ENCODE assay signal across 7 mouse cellular contexts in the genomic region with DNA sequence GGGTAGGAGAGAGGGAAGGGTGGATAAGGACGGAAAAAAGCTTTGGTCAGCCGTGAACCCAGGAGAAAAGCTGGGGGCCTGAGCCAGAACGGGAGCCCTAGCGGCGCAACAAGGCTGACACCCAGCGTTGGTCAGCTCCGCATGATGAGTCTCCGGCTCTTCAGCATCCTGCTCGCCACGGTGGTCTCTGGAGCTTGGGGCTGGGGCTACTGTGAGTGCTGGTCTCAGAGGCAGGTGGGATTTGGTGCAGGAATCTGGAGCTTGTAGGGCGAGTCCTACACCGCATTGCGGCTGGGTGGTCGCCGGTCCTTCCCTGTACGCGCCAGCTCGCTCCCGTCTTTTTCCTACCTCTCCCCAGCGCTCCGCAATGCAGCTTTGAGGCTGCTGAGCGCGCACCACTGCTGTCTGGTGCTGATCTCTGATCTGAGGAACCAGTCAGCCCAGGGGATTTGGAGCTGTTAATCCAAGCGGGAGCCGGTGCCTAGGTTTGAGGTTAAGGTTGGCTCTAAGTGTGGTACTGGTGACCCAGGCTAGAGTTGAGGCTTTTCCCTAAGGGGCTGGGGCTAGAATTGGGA. TPM values are rescaled to one million over a fixed set of nuclear protein-coding genes. Genes with fewer than 3 reads are reported as not detected.
DNase-seq lines count a peak whose midpoint lies in the region; ATAC-seq and TF ChIP-seq lines count a peak whose summit lies in the region.

No protein-coding gene starts in this region.

- H3K9me3 ChIP-seq in heart, postnatal 0 days (replicated peaks; ENCODE audit: control insufficient read depth, low read length): no peaks in the 10 kb centered on the region
- H3K9me3 ChIP-seq in limb, embryonic 12.5 days: no peaks in the 10 kb centered on the region

- H3K4me1 ChIP-seq in heart, postnatal 0 days (ENCODE audit: control insufficient read depth, insufficient read depth): peaks cover 26% of the 10 kb centered on the region
- peaks cover 46% of the 10 kb centered on the region for H3K4me1 ChIP-seq in limb, embryonic 12.5 days (replicated peaks)

- peak overlapping the region; percentile 28 for H3K4me3 ChIP-seq in heart, postnatal 0 days (ENCODE audit: low read depth, low read length)
- H3K4me3 ChIP-seq in limb, embryonic 12.5 days (replicated peaks): peak overlapping the region; percentile 34

- no peak overlapping the region for H3K27ac ChIP-seq in heart, postnatal 0 days (ENCODE audit: low read depth)
- no peak overlapping the region for H3K27ac ChIP-seq in limb, embryonic 12.5 days

- no peak for ATAC-seq in heart, postnatal 0 days (ENCODE audit: insufficient read depth, low read depth)
- ATAC-seq in limb, embryonic 12.5 days (ENCODE audit: insufficient number of reproducible peaks, insufficient read depth, low FRiP score, low TSS enrichment, low read depth): no peak
- ATAC-seq in megakaryocyte progenitor cell, adult 5-6 weeks (replicated peaks; ENCODE audit: poor library complexity): no peak

- H3K9ac ChIP-seq in heart, postnatal 0 days (replicated peaks; ENCODE audit: low read depth, low read length): no peak overlapping the region
- H3K9ac ChIP-seq in limb, embryonic 12.5 days (replicated peaks): no peak overlapping the region

- no peak for TF ChIP-seq EP300 in heart, postnatal 0 days (IDR thresholded peaks at IDR 0.05; ENCODE audit: low read depth)

- DNase-seq in right cerebral cortex, postnatal 4 days: peak; percentile 45
- no peak for DNase-seq in right cerebral cortex, adult 18-20 months
- DNase-seq in cerebellum, postnatal 25 days: peak; percentile 84 to 86
- no peak for DNase-seq in heart, postnatal 0 days (ENCODE audit: low spot score)
- DNase-seq in neural tube, embryonic 10.5 days (ENCODE audit: extremely low spot score, low spot score): peak; percentile 58

- H3K27me3 ChIP-seq in heart, postnatal 0 days (ENCODE audit: control insufficient read depth, insufficient read depth, low read length): peaks cover 9% of the 10 kb centered on the region
- H3K27me3 ChIP-seq in limb, embryonic 12.5 days: peaks cover 79% of the 10 kb centered on the region

- WGBS in heart, postnatal 0 days: 1% methylated on average over 25 of the region's 25 CpGs
- WGBS in limb, embryonic 12.5 days: under 1% methylated on average over 25 of the region's 25 CpGs

- no peaks in the 10 kb centered on the region for H3K36me3 ChIP-seq in heart, postnatal 0 days (replicated peaks; ENCODE audit: control insufficient read depth, insufficient read depth, low read length)
- no peaks in the 10 kb centered on the region for H3K36me3 ChIP-seq in limb, embryonic 12.5 days

- peak overlapping the region; percentile 61 for H3K4me2 ChIP-seq in heart, postnatal 0 days (ENCODE audit: low read depth, low read length)
- peak overlapping the region; percentile 54 for H3K4me2 ChIP-seq in limb, embryonic 12.5 days

- peak; percentile 28 for TF ChIP-seq CTCF in heart, postnatal 0 days (IDR thresholded peaks at IDR 0.05; ENCODE audit: low read depth)

RNA-seq across cellular contexts. Expression of a gene that starts 1.0 kb away (rescaled TPM):
- 0.19 TPM in 1 of 2 replicates, not detected in the other for total RNA-seq in heart, postnatal 0 days (2014; rRNA removed; ENCODE audit: low replicate concordance)
- 0.31 and 0.52 TPM in 2 replicates for polyA plus RNA-seq in heart, postnatal 0 days (2015; fragmentation: Nextera tagmentation; extraction: Ambion mirVana)
- 0.24 TPM in 1 of 2 replicates, not detected in the other for polyA plus RNA-seq in limb, embryonic 12.5 days (2016; fragmentation: Nextera tagmentation; extraction: Ambion mirVana)
- total RNA-seq in megakaryocyte progenitor cell, adult 5-6 weeks (2015): not detected in 2 replicates
- 0.41 TPM in 1 of 2 replicates, not detected in the other for total RNA-seq in megakaryocyte progenitor cell, adult 5-6 weeks (2017)

RNA-seq across cellular contexts. Expression of a gene that starts 5.1 kb away (rescaled TPM):
- total RNA-seq in heart, postnatal 0 days (2014; rRNA removed; ENCODE audit: low replicate concordance): 22.0 and 23.2 TPM in 2 replicates
- 9.5 and 10.6 TPM in 2 replicates for polyA plus RNA-seq in heart, postnatal 0 days (2015; fragmentation: Nextera tagmentation; extraction: Ambion mirVana)
- polyA plus RNA-seq in limb, embryonic 12.5 days (2016; fragmentation: Nextera tagmentation; extraction: Ambion mirVana): 5.3 and 7.0 TPM in 2 replicates
- 0.66 TPM in 1 of 2 replicates, not detected in the other for total RNA-seq in megakaryocyte progenitor cell, adult 5-6 weeks (2015)
- 0.14 and 1.0 TPM in 2 replicates for total RNA-seq in megakaryocyte progenitor cell, adult 5-6 weeks (2017)

RNA-seq across cellular contexts. Expression of a gene that starts 5.9 kb away (rescaled TPM):
- 0.54 and 1.4 TPM in 2 replicates for total RNA-seq in heart, postnatal 0 days (2014; rRNA removed; ENCODE audit: low replicate concordance)
- polyA plus RNA-seq in heart, postnatal 0 days (2015; fragmentation: Nextera tagmentation; extraction: Ambion mirVana): 0.20 and 0.21 TPM in 2 replicates
- polyA plus RNA-seq in limb, embryonic 12.5 days (2016; fragmentation: Nextera tagmentation; extraction: Ambion mirVana): 0.24 and 0.27 TPM in 2 replicates
- total RNA-seq in megakaryocyte progenitor cell, adult 5-6 weeks (2015): 0.51 and 0.77 TPM in 2 replicates
- total RNA-seq in megakaryocyte progenitor cell, adult 5-6 weeks (2017): 0.34 and 0.87 TPM in 2 replicates

RNA-seq across cellular contexts. Expression of a gene that starts 20.5 kb away (rescaled TPM):
- 0.08 TPM in 1 of 2 replicates, not detected in the other for total RNA-seq in heart, postnatal 0 days (2014; rRNA removed; ENCODE audit: low replicate concordance)
- polyA plus RNA-seq in heart, postnatal 0 days (2015; fragmentation: Nextera tagmentation; extraction: Ambion mirVana): 1.8 and 2.1 TPM in 2 replicates
- 6.3 and 6.4 TPM in 2 replicates for polyA plus RNA-seq in limb, embryonic 12.5 days (2016; fragmentation: Nextera tagmentation; extraction: Ambion mirVana)
- not detected in 2 replicates for total RNA-seq in megakaryocyte progenitor cell, adult 5-6 weeks (2015)
- not detected in 2 replicates for total RNA-seq in megakaryocyte progenitor cell, adult 5-6 weeks (2017)

RNA-seq across cellular contexts. Expression of a gene that starts 50.1 kb away (rescaled TPM):
- 12.0 and 16.4 TPM in 2 replicates for total RNA-seq in heart, postnatal 0 days (2014; rRNA removed; ENCODE audit: low replicate concordance)
- polyA plus RNA-seq in heart, postnatal 0 days (2015; fragmentation: Nextera tagmentation; extraction: Ambion mirVana): 12.1 and 13.1 TPM in 2 replicates
- polyA plus RNA-seq in limb, embryonic 12.5 days (2016; fragmentation: Nextera tagmentation; extraction: Ambion mirVana): 14.2 and 16.4 TPM in 2 replicates
- 13.8 and 15.8 TPM in 2 replicates for total RNA-seq in megakaryocyte progenitor cell, adult 5-6 weeks (2015)
- 13.2 and 15.8 TPM in 2 replicates for total RNA-seq in megakaryocyte progenitor cell, adult 5-6 weeks (2017)

Comparison
In these comparisons a context has a peak if more than half of its experiments do, and no peak if none do; other contexts are left out.
1. DNase-seq: peak in right cerebral cortex, postnatal 4 days (single experiment), cerebellum, postnatal 25 days (2 of 2) and neural tube, embryonic 10.5 days (single experiment); none in right cerebral cortex, adult 18-20 months (single experiment) and heart, postnatal 0 days (single experiment).
2. RNA of a gene that starts 5.1 kb away (total RNA-seq): 22.0 to 23.2 TPM in heart, postnatal 0 days; 0.14 to 1.0 TPM in megakaryocyte progenitor cell, adult 5-6 weeks; every median in the first group is over 10 times any median in the second.